Mouse (Mus musculus) frontal cortex, postnatal 36 days (tissue): ENCODE results near the gene Cacna1c.

Source experiments
- DNase-seq, 2 experiments: peaks; one replicate each; pipeline ENCODE4 v3.0.0; 2022; ENCODE audit warnings: low spot score in 2 of 2

The Cacna1c gene

DNA sequence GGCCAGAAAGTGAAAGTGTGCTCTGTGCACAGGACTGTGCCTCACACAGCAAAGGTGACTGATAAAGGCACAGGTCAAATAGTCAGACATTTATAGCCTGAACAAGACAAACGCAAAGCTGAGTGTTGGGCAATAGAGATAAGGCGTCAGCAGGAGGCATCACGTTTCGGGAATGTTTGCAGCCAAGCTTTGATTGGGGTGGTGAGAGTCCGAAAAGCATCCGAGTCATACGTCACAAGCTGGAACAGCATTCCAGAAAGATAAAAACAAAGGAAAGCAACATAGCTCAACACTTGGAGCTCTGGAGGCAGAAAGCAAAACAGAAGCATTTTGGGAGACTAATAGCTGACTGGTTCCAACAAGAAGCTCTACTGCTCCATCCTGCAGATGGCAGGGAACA, 56.7 kb downstream of the Cacna1c start:
- no peak for DNase-seq

DNA sequence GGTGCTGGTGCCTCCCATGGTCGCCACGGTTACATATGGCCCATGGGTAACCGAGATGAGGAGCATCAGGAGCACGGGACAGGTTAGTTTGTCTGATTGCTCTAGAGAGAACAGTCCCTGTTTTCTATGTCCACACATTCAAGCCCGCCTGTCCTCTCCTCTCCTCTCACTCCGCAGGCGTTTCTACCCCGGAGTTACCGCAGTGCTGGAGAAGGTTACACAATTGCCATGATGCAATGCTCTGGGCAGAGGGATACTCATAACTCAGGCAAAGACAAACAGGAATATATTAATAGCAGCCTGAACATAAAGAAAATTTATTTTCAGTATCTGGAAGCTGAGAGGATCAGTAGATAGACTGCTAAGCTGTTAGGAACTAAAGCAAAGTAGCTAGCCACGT, 58.5 kb downstream of the Cacna1c start:
- DNase-seq, result no peak

DNA sequence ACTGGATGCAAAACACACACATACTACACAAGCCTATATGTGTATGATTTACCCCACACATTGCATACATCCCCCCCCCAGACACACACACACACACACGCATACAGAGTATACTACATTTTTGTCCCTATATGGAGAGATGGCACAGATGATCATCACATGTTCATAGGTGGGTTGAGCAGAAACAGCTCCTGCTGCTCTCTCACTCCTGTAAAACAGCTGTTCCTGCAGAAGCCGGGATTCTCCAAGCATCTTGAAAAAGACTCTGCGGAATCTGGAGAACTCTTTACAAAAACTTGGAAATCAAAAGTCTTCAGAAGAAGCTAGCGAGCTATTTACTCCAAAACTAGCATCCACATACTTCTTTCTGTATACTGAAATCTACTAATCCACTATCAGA, 63.4 kb downstream of the Cacna1c start:
- no peak for DNase-seq

- DNase-seq, result no peak
Observed at GRCm38 (mm10) chr6:119132111-119132735, 64.0 kb downstream of the Cacna1c start.

DNA sequence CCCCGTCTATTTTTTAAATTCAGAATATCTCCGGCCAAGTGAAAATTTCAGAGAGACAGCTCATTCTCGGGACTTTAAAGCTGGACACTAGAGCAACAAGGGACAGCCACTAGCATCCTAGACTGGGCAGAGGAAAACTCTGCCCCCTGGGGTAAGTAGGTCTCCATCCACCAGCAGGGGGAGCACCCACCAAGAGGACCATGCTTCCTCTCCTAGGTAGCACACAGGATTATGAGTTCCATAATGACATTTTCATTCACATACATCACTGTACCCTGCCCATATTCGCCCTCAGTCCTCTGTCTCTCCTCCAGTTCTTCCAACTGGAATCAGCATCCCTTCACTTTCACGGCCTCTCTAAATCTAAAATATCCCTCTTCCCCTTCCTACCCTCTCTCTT, 66.6 kb downstream of the Cacna1c start:
- DNase-seq, result peak in 1 of 2 experiments; percentile 22

DNA sequence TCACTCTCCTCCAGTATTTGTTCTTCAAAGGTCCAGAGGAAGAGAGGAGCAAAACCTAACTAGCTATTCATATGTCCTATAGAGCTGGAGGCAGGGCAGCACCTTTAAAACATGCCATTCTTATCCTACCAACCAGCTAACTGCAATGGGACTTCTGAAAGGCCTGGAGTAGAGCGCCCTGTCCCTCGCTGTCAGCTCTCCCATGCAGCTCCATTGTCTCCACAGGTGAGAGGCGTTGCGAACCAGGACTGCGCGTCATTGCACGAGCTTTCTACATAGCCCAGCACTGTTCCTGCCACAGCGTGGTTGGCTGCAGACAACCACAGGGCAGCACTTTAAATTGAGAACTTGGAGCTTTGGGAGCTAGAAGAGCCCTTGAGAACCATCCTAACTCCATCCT, 67.7 kb downstream of the Cacna1c start:
- DNase-seq, result no peak

- no peak for DNase-seq
Observed at GRCm38 (mm10) chr6:119128076-119128475, 68.1 kb downstream of the Cacna1c start.

DNA sequence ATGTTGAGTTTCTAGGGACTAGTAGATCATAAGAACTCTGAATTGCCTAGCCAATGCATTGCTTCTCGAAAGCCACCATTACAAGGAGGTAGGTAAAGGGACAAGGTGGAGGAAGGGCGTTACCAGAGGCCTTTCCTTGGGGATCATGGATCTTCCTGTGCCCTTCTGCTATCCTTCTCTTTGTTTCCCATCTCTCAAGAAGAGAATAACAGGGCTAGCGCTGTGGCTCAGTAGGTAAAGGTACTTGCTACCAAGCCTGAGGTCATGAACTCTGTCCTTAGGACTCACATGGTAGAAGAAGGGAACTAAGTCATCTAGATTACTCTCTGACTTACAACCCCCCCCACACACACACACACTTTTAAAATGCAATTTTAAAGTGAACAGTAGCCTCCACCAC, 69.2 kb downstream of the Cacna1c start:
- DNase-seq, result no peak

DNA sequence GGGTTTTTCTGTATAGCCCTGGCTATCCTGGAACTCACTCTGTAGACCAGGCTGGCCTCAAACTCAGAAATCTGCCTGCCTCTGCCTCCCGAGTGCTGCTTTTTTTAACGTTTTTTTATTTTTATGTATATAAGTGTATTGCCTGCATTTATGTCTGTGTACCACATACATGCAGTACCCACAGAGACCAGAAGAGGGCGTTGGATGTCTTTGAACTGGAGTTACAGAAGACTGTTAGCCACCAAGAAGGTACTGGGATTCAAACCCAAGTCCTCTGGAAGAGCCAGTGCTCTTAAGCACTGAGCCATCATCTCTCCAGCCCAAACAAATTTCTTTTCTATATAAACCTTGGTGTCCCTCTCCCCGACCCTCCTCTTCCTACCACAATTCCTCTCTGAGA, 77.8 kb downstream of the Cacna1c start:
- DNase-seq, result no peak

DNA sequence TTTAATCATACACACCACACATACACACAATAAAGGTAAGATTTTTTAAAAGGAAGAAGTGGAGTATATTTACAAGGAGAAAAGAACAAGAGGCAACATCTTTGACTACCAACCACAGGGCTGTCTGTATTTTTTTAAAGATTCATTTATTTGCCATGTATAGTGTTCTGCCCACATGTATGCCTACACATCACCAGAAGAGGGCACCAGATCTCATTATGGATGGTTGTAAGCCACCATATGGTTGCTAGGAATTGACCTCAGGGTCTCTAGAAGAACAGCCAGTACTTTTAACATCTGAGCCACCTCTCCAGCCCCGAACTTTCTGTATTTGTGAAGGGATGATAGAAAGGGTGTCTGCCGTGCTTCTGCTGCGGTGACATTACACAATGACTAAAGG, 79.9 kb downstream of the Cacna1c start:
- DNase-seq, result no peak

DNA sequence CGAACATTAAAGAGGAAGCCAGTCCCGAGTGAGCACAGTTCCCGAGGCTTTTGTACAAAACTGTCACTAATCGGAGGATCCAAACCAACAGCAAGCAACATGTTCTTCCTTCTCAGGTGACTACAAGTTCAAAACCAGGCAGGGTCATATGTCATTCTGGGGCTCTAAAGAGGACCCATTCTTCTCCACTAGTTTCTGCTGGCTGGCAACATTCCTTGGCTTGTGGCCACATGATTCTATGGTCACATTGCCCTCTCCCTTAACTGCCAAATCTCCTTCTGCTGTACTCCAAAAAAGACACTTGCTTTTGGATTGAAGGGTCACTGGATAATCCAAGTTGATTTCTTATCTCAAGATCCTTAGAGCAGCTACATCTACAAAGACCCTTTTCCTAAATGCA, 82.9 kb downstream of the Cacna1c start:
- DNase-seq, result no peak

GRCm38 (mm10) chr6:119110369-119110768, 85.8 kb downstream of the Cacna1c start:
- DNase-seq, result no peak

DNA sequence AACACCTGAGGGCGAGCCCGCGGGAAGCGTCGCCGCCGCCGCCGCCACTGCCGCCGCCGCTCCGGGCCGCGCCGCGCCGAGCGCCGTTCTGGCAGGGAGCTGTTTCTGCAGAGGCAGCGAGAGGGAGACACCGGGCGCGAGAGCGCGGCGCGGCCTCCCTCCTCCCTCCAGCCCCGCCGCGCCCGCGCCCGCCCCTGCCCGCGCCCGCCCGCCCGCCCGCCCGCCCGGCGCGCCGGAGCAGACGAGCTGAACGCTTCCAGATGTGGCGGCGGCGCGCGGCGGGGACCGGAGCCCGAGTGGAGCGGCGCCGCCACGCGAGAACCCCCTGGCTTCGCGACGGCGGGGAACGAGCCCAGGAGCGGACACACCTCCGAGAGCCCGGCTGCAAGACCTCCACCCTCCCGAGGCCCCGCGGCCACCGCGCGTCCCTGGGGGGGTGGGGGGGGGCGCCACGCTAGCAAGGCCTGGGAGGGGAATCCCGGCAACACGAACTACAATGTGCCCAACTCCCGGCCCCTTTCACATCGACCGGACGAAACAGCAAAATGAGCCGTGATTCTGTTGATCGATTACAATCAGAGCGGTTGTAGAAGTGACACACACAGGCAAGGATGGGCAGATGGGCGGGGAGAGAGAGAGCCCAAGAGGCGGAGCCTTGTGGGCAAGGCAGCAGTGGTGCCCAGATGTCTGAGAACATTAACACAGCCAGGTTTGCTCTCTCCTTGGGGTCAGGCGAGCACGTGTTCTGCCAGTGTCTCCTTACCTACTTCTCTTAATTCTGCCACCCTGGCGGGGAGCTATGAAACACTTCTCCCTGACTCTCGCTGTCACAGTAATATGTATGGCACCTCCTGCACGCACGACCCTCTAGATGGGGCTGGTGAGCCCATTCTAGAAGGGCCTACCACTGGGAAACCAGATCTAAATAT, 87.5 kb downstream of the Cacna1c start:
- peak; percentile 73 to 82 for DNase-seq

DNA sequence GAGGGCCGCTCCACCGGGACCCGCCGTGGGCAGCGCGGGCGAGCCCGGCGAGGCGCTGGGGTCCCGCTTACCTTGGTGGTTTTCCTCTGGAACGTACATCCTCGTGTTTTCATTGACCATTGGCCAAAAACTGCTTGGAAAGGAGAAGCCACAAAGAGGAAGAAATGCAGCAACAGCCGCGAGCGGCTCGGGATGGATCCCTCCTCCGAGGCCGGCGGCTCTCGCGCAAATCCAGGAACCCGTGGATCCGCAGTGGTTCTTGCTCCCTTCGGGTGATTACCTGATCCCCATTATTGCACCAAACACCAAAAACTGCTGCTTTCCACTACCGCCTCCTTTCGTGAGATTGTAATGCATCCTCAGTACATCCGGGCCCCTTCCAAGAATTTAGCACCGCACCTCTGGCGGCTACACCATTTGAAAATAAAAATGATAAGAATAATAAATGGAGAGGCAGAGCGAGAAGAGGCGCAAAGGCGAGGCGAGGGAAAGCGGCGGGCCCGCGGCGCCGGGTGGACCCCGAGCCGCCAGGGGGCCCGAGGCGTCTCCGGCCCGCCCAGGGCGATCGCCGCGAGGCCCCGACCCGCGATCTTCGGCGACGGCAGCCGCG, 88.3 kb downstream of the Cacna1c start:
- DNase-seq, result peak; percentile 44 to 48

DNA sequence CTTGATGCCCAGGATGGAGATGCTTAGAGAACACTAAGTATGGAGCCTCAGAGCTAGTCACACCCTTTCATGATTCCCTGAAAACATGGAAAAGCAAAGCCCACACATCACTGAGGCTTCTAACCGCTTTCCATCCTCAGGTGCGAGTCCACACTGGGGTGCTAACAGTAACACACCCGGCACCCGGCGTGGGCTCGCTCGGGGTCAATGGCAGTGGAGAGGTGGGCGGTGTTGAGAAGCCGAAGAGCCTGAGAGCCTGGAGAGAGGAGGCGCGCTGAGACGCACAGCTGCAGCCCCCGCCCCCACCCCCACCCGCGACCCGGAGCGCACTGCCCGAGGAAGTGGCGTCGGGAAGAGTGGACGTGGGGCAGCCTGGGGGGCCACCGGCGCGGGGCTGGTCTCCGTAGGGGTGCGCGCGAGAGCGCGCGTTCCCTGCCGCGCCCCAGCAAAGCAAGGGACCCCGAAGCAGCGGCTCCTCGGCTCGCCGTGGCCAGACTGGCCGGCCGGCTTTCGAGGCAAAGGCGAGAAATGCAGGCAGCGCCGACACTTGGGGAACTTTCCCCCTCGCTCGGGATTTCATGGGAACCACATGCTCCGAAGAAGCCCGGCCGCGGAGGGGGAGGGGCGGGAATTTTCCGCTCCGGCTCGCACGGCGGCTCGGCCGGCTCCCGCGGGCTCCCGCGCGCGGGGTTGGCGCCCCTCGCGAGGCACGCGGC, 88.9 kb downstream of the Cacna1c start:
- DNase-seq, result peak; percentile 43 to 50

DNA sequence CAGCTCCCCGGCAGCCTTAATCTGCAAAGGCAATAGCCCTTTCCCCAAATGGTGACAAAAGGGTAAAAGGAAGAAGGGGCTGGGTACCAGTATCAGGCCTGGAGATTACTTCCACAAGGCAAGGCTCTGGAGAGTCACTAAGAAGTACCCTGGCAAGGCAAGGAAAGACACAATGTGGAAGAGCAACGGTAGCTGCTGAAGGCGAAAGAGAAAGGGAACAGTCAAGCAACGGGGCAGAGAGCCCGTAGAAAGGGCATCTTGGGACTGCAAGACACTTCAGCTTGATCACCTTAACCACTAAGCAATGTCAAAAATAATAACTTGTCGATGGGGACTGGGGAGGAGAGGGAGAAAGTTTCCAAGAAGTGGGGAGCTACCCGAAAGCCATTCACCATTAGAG, 89.5 kb downstream of the Cacna1c start:
- no peak for DNase-seq

- DNase-seq, result peak; percentile 41 to 48
Observed at GRCm38 (mm10) chr6:119105651-119106595, 90.3 kb downstream of the Cacna1c start.

DNA sequence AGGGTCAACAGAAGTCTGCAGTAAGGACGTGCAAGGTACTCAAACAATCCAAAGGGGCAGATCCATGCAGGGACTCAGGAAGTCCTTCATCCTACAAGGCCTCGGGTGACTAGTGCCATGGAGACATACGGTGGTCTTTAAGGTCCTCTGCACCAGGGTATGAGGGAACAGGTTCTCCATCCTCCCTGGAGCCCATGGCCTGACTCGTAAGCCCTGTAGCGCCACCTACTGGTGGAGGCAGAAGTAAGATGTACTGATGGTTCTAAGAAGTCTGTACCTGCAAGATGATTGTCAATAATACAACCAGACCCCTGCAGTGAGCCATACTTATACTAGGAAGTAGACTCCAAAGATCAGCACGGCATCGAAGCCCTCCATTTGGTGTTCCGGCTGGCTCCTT, 92.0 kb downstream of the Cacna1c start:
- peak; percentile 85 to 88 for DNase-seq

DNA sequence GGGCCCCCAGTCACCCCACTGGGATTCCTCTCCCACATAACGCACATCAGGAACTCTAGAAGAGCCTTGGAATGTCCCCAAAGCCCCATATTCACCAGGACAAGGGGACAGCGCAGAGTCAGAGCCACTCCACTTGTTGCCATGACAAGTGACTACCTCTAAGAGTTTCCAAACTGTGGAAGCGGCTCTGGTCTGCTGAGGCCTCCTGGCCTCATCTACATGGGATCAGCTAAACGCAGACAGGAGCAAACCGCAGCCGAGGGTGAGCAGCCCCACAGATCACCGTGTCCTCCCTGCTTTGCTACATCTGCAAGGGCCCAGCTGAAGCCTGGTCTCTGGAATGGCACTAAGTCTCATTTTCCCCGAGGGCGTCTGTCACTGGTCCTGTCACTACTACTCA, 93.3 kb downstream of the Cacna1c start:
- no peak for DNase-seq

- no peak for DNase-seq
Observed at GRCm38 (mm10) chr6:119099333-119099732, 96.9 kb downstream of the Cacna1c start.

GRCm38 (mm10) chr6:119096481-119096880, 99.7 kb downstream of the Cacna1c start:
- no peak for DNase-seq
